Mouse (Mus musculus): Measurements from ENCODE around the gene Artn. TPM values are rescaled to one million over a fixed set of nuclear protein-coding genes. Genes with fewer than 3 reads are reported as not detected.

Artn gene
- polyA plus RNA-seq, 1 experiment from 2014 or later = 0.22 TPM

DNA sequence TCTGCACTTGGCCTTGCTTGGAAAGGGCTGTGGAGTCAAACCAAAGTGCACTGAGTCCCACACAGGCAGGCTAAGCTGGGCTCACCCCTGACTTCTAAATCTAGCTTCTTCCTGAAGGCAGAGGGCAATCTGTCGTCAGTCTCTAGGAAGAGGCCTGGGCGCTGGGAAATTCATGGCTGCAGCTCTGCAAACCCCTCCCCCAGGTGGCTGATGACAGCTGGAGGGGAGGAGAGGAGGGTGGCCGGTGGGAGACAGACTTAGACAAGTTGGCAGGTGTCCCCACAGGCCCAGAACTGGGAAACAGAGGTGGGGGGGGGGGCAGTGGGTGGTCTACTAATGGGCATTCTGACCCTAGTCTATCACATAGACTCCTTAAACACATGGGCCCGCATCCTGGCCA lies 27.9 kb upstream of the Artn start:
- no peak overlapping the region for H3K9ac ChIP-seq (ENCODE audit: low read length)
- peak; percentile 46 for DNase-seq (ENCODE audit: low spot score)

DNA sequence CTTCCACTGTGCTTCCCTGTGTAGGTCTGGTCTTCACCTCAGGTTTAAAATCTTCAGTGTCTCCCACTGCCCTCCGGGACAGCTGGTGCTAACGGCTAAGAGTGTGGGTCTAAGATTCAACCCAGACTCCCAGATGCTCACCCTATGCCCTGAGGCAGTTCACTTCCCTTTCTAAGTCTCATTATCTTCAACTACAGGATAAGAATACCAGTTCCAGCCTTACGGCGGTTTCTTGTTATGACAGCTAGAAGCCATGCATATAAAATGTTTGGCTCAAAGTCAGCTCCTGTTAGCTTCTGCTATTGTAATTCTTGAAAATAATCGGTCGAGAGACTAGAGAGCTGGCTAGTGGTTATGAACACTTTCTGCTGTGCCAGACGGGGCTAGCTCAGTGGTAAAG lies 17.9 kb upstream of the Artn start:
- peak; percentile 30 for DNase-seq (ENCODE audit: low spot score)
- Histone ChIP-seq H3K4me3 (ENCODE audit: low read depth, low read length) (no peak overlapping the region), H3K36me3 (ENCODE audit: control insufficient read depth, insufficient read depth, low read length) (peaks cover 6% of the 10 kb centered on the region; the same call in 1 of the 2 replicates), H3K4me1 (ENCODE audit: control insufficient read depth, insufficient read depth, low read length) (no peaks in the 10 kb centered on the region), H3K27ac (ENCODE audit: low read depth, low read length) (no peak overlapping the region), H3K9ac (ENCODE audit: low read length) (no peak overlapping the region), H3K9me3 (replicated peaks; ENCODE audit: control insufficient read depth, low read length) (no peaks in the 10 kb centered on the region), H3K27me3 (replicated peaks; ENCODE audit: control insufficient read depth, insufficient read depth, low read length) (no peaks in the 10 kb centered on the region), H3K4me2 (ENCODE audit: low read length) (no peak overlapping the region)
- 72% methylated on average over 7 of the region's 7 CpGs for WGBS
- ATAC-seq = no peak

More for the DNA sequence above, 27.9 kb upstream of the Artn start:
- H3K36me3 ChIP-seq (ENCODE audit: control insufficient read depth, insufficient read depth, low read length) = peaks cover 11% of the 10 kb centered on the region
- H3K4me1 ChIP-seq (ENCODE audit: control insufficient read depth, insufficient read depth, low read length) = no peaks in the 10 kb centered on the region
- H3K27me3 ChIP-seq (replicated peaks; ENCODE audit: control insufficient read depth, insufficient read depth, low read length) = no peaks in the 10 kb centered on the region
- no peak overlapping the region for H3K4me2 ChIP-seq (ENCODE audit: low read length)
- H3K27ac ChIP-seq (ENCODE audit: low read depth, low read length) = peak overlapping the region; percentile 33; the same call in 1 of the 2 replicates
- ATAC-seq = peak; percentile 44; the same call in 1 of the 2 replicates
- H3K9me3 ChIP-seq (replicated peaks; ENCODE audit: control insufficient read depth, low read length) = no peaks in the 10 kb centered on the region
- H3K4me3 ChIP-seq (ENCODE audit: low read depth, low read length) = no peak overlapping the region
- 63% methylated on average over 4 of the region's 4 CpGs for WGBS

DNA sequence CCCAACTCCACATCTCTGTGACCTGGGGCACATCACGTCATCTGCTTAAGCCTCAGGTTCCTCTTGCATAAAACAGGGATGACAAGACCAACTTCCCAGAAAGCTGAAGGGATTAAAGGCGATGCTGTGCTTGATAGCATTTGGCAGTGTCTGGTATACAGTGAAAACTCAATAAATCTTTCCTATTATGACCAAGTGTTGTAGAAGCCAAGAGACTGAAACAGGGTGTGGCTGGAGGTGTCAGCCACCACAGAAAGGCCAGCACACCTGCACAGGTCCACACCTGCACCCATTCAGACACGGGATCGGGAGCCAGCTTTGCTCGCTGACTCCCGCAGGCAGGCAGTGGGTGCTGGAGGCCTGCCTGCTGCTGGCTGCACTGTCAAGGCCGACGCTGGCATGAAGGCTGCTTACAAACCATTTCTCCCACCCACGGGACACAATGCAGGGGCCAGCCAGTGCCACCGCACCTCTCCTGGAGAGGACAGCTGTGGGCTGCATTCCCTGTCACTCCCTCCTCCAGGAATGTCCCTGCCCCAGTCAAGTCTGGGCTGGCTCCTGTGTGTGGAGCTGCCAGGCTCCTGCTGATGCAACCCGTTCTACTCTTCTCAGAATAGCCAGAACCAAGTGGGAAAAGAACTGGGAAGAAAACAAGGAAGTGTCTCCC lies 17.2 kb upstream of the Artn start:
- no peak for DNase-seq (ENCODE audit: low spot score)
- Histone ChIP-seq H3K4me1 (ENCODE audit: control insufficient read depth, insufficient read depth, low read length) (no peaks in the 10 kb centered on the region), H3K36me3 (ENCODE audit: control insufficient read depth, insufficient read depth, low read length) (no peaks in the 10 kb centered on the region), H3K4me3 (ENCODE audit: low read depth, low read length) (no peak overlapping the region), H3K9ac (ENCODE audit: low read length) (no peak overlapping the region), H3K27ac (ENCODE audit: low read depth, low read length) (no peak overlapping the region), H3K9me3 (replicated peaks; ENCODE audit: control insufficient read depth, low read length) (no peaks in the 10 kb centered on the region), H3K4me2 (ENCODE audit: low read length) (no peak overlapping the region), H3K27me3 (replicated peaks; ENCODE audit: control insufficient read depth, insufficient read depth, low read length) (no peaks in the 10 kb centered on the region)
- no peak for ATAC-seq
- WGBS = 89% methylated on average over 11 of the region's 11 CpGs

DNA sequence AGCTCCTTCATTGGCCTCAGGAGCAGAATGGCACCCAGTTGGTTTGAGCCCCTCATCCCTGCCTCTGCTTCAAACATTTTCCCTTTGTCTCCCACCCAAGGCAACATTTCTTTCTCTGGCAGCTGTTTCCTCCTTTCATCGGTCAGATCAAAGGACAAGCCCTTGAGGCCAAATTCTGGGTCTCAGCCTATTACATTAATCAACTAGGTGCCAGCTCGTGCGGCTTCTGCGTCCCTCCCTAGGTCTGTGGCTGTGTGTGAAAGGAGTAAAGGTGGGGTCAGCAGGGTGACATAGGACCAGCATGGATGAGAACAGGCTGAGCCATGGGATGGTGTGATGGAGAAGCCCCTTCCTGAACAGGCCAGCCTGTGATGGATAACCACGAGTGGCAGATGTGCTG lies 13.8 kb upstream of the Artn start:
- Histone ChIP-seq H3K4me3 (ENCODE audit: low read depth, low read length) (no peak overlapping the region), H3K4me1 (ENCODE audit: control insufficient read depth, insufficient read depth, low read length) (no peaks in the 10 kb centered on the region), H3K9ac (ENCODE audit: low read length) (no peak overlapping the region), H3K27me3 (replicated peaks; ENCODE audit: control insufficient read depth, insufficient read depth, low read length) (no peaks in the 10 kb centered on the region), H3K36me3 (ENCODE audit: control insufficient read depth, insufficient read depth, low read length) (no peaks in the 10 kb centered on the region), H3K27ac (ENCODE audit: low read depth, low read length) (no peak overlapping the region), H3K9me3 (replicated peaks; ENCODE audit: control insufficient read depth, low read length) (no peaks in the 10 kb centered on the region), H3K4me2 (ENCODE audit: low read length) (no peak overlapping the region)
- ATAC-seq (no peak), DNase-seq (ENCODE audit: low spot score) (no peak)
- WGBS = 48% methylated on average over 5 of the region's 5 CpGs

DNA sequence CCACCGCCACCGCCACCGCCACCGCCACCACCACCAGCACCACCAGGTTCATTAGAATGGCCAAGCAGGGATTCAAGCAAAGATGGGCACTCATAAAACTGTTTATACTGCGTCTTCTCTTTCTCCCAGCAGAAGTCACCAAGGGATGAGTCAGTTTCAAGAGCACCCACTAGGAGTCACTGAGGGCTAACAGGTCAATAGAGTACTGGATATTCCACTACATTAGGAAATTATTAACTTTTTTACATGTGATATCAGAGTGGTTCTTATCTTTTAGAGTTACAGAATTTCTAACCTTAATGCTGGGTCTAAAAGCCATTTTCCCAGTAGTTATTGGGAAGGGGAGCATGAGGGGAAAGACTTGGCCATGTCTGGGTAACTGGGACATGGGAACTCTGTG lies 7.4 kb upstream of the Artn start:
- no peaks in the 10 kb centered on the region for H3K4me1 ChIP-seq (ENCODE audit: control insufficient read depth, insufficient read depth, low read length)
- no peak overlapping the region for H3K9ac ChIP-seq (ENCODE audit: low read length)
- WGBS = 95% methylated on average over 5 of the region's 5 CpGs
- H3K4me2 ChIP-seq (ENCODE audit: low read length) = no peak overlapping the region
- ATAC-seq (no peak), DNase-seq (ENCODE audit: low spot score) (no peak)
- no peak overlapping the region for H3K27ac ChIP-seq (ENCODE audit: low read depth, low read length)
- H3K36me3 ChIP-seq (ENCODE audit: control insufficient read depth, insufficient read depth, low read length) = 0 out of 2 replicates have a peak, but pooled peaks cover 3% of the 10 kb centered on the region
- no peaks in the 10 kb centered on the region for H3K9me3 ChIP-seq (replicated peaks; ENCODE audit: control insufficient read depth, low read length)
- H3K27me3 ChIP-seq (replicated peaks; ENCODE audit: control insufficient read depth, insufficient read depth, low read length) = no peaks in the 10 kb centered on the region
- no peak overlapping the region for H3K4me3 ChIP-seq (ENCODE audit: low read depth, low read length)

DNA sequence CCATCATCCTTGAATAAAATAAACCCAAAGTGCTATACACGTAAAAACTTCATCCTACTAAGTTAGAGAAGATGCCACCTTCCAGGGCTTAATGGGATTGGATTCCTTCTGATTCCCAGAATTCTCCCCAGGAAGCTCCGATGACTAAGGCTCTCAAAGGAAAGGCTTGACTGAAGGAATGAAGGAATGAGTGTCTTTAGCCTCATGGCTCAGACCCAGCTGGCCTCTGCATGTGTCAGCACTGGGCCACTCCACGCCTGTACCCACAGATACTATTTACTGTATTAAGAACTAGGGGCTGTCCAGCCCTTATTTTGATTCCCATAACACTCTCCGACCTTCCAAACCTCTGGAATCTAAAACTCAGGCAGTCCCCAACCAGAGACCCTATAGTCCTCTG lies 4.5 kb upstream of the Artn start:
- H3K4me3 ChIP-seq (ENCODE audit: low read depth, low read length) = no peak overlapping the region

DNA sequence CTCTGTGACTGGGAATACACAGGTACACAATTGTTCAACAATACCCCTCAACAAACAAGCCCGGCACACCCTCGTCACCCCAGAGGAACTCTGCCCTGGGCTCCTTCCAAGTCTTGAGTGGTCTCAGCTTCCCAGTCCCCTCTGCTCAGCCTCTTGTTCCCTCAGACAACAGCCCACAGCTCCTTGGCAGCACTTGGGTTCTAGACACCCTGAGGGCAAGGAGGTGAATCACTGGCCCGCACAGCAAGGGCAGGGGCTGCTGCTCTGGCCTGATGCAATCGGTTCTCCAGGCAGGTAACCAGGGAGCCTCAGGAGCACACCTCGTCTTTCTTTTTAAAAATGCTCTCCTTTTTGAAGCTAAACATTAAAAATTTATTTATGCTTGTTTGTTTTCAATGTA lies 3.7 kb upstream of the Artn start:
- Histone ChIP-seq H3K36me3 (ENCODE audit: control insufficient read depth, insufficient read depth, low read length) (0 out of 2 replicates have a peak, but pooled peaks cover 6% of the 10 kb centered on the region), H3K4me3 (ENCODE audit: low read depth, low read length) (no peak overlapping the region), H3K27ac (ENCODE audit: low read depth, low read length) (no peak overlapping the region), H3K4me1 (ENCODE audit: control insufficient read depth, insufficient read depth, low read length) (peaks cover 10% of the 10 kb centered on the region), H3K4me2 (ENCODE audit: low read length) (no peak overlapping the region), H3K27me3 (replicated peaks; ENCODE audit: control insufficient read depth, insufficient read depth, low read length) (peaks cover 20% of the 10 kb centered on the region), H3K9ac (ENCODE audit: low read length) (no peak overlapping the region), H3K9me3 (replicated peaks; ENCODE audit: control insufficient read depth, low read length) (no peaks in the 10 kb centered on the region)
- ATAC-seq (no peak), DNase-seq (ENCODE audit: low spot score) (no peak)
- 82% methylated on average over 5 of the region's 5 CpGs for WGBS

More for the DNA sequence above, 4.5 kb upstream of the Artn start:
- Histone ChIP-seq H3K4me1 (ENCODE audit: control insufficient read depth, insufficient read depth, low read length) (peaks cover 5% of the 10 kb centered on the region), H3K27ac (ENCODE audit: low read depth, low read length) (no peak overlapping the region), H3K4me2 (ENCODE audit: low read length) (no peak overlapping the region), H3K9ac (ENCODE audit: low read length) (no peak overlapping the region), H3K36me3 (ENCODE audit: control insufficient read depth, insufficient read depth, low read length) (0 out of 2 replicates have a peak, but pooled peaks cover 6% of the 10 kb centered on the region), H3K9me3 (replicated peaks; ENCODE audit: control insufficient read depth, low read length) (no peaks in the 10 kb centered on the region), H3K27me3 (replicated peaks; ENCODE audit: control insufficient read depth, insufficient read depth, low read length) (peaks cover 14% of the 10 kb centered on the region)
- DNase-seq (ENCODE audit: low spot score) = no peak
- ATAC-seq = no peak
- 90% methylated on average over 4 of the region's 4 CpGs for WGBS

- DNase-seq (ENCODE audit: low spot score) (peak; percentile 63), ATAC-seq (0 out of 2 replicates have a peak, but pooled peaks have one; percentile 17)
- WGBS = 1% methylated on average over 13 of the region's 13 CpGs
- Histone ChIP-seq H3K9me3 (replicated peaks; ENCODE audit: control insufficient read depth, low read length) (no peaks in the 10 kb centered on the region), H3K27me3 (replicated peaks; ENCODE audit: control insufficient read depth, insufficient read depth, low read length) (peaks cover 48% of the 10 kb centered on the region), H3K36me3 (ENCODE audit: control insufficient read depth, insufficient read depth, low read length) (0 out of 2 replicates have a peak, but pooled peaks cover 6% of the 10 kb centered on the region), H3K4me1 (ENCODE audit: control insufficient read depth, insufficient read depth, low read length) (peaks cover 10% of the 10 kb centered on the region), H3K9ac (ENCODE audit: low read length) (peak overlapping the region; percentile 50; the same call in 1 of the 2 replicates), H3K4me3 (ENCODE audit: low read depth, low read length) (no peak overlapping the region), H3K27ac (ENCODE audit: low read depth, low read length) (no peak overlapping the region), H3K4me2 (ENCODE audit: low read length) (peak overlapping the region; percentile 48)
Measured at GRCm38 (mm10) chr4:117928699-117929241, 793 bp downstream of the Artn start.

GRCm38 (mm10) chr4:117928234-117928633 lies 1.3 kb downstream of the Artn start:
- H3K27me3 ChIP-seq (replicated peaks; ENCODE audit: control insufficient read depth, insufficient read depth, low read length) = peaks cover 48% of the 10 kb centered on the region

More at GRCm38 (mm10) chr4:117928234-117928633, 1.3 kb downstream of the Artn start:
- 0 out of 2 replicates have a peak, but pooled peaks cover 6% of the 10 kb centered on the region for H3K36me3 ChIP-seq (ENCODE audit: control insufficient read depth, insufficient read depth, low read length)
- 16% methylated on average over 6 of the region's 6 CpGs for WGBS
- no peak overlapping the region for H3K4me3 ChIP-seq (ENCODE audit: low read depth, low read length)
- H3K9me3 ChIP-seq (replicated peaks; ENCODE audit: control insufficient read depth, low read length) = no peaks in the 10 kb centered on the region
- peaks cover 10% of the 10 kb centered on the region for H3K4me1 ChIP-seq (ENCODE audit: control insufficient read depth, insufficient read depth, low read length)
- H3K9ac ChIP-seq (ENCODE audit: low read length) = no peak overlapping the region
- peak; percentile 54; the same call in 1 of the 2 replicates for ATAC-seq
- no peak overlapping the region for H3K4me2 ChIP-seq (ENCODE audit: low read length)
- H3K27ac ChIP-seq (ENCODE audit: low read depth, low read length) = no peak overlapping the region
- DNase-seq (ENCODE audit: low spot score) = peak; percentile 80
